Mouse (Mus musculus) stomach, postnatal 0 days (tissue): Measurements from ENCODE around the gene Gm36028.

Source experiments
- CTCF ChIP-seq: IDR thresholded peaks from 2 replicates; pipeline ENCODE4 v1.5.1; 2016; ENCODE audit warnings: antibody characterized with exemption, low read depth, mild to moderate bottlenecking, moderate library complexity
- EP300 ChIP-seq: optimal IDR thresholded peaks from 2 replicates; pipeline ENCODE3; 2016; ENCODE audit warnings: antibody characterized with exemption

GRCm38 (mm10) chr16:37851366-37851765 lies 9.6 kb downstream of the Gm36028 start:
- no peak for TF ChIP-seq CTCF
- no peak for TF ChIP-seq EP300
